Mouse (Mus musculus): ENCODE data around the gene Pex14.

Pex14 gene

DNA sequence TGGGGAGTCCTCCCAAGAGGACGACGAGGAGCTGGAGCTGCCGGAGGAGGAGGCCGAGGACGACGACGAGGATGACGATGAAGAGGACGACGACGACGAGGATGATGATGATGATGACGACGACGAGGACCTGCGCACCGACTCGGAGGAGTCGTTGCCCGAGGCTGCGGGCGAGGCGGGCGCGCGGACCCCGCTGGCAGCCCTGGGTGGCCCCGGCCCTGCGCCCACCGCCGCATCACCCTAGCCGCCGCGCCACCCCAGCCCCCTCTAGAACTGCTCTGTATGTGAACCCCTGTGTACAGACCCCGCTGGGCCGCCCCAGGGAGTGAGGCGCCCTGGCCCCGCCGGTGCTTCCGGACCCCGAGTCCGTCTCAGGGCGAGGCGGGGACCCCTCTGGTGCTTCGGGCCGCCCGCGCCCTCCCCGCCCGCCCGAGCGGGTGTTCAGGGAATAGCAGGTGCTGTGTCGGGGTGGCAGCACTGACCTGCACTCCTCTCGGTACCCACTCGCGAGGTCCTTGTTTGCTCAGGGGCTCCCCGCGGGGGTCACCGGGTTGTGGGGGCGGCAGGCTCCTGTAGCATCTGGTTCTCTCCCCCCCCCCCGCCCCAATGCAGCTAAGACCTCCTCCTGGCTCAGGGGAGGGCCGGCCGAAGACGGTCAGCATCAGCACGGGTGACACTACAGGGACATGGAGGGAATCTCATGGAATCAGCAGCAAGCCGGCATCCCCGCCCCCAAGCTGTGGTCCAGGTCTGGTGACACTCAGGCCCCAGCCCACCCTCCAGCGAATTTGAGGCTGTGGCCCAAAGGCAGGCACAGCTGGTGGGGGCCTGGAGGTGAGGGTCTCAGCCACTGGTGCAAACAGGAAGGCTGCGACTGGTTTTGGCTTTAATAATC lies 147.1 kb downstream of the Pex14 start:
- peak; percentile 32 for DNase-seq (ENCODE audit: low read depth, low spot score)

DNA sequence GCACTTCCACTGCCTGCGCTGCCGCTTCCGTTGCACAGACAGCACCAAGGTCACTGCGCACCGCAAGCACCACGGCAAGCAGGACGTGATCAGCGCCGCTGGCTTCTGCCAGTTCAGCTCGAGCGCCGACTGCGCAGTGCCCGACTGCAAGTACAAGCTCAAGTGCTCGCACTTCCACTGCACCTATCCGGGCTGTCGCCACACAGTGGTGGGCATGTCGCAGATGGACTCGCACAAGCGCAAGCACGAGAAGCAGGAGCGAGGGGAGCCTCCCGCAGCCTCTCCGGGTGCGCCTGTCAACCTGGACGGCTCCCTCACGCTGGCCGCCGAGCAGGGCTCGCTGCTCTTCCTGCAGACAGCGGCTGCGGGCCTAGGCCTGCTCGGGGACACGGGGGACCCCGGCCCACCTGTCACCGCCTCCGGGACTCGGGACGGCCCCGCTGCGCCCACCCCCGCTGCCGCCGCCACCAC lies 147.8 kb downstream of the Pex14 start:
- DNase-seq (ENCODE audit: low read depth, low spot score): peak; percentile 74

- DNase-seq (ENCODE audit: low read depth, low spot score): no peak
Observed at GRCm38 (mm10) chr4:148950932-148951650, 148.6 kb downstream of the Pex14 start.

DNA sequence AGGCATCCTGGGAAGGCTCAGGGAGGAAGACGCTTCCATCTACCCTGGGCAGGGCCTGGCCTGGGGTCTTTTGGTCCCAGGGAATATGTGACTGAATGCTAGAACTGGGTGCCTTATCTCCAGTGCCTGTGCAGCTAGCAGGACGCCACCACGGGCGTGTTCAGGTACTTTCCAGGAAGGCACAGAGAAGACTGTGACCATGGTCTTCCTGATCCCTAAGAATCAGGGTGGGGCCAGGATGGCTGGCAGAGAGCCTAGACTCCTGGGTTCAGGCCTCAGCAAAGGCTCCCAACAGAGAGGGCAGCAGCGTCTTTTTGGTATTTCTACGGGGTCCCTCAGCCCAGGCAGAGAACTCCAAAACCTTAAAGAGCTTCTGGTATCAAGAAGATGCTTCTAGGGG lies 149.2 kb downstream of the Pex14 start:
- no peak for DNase-seq (ENCODE audit: low read depth, low spot score)

DNA sequence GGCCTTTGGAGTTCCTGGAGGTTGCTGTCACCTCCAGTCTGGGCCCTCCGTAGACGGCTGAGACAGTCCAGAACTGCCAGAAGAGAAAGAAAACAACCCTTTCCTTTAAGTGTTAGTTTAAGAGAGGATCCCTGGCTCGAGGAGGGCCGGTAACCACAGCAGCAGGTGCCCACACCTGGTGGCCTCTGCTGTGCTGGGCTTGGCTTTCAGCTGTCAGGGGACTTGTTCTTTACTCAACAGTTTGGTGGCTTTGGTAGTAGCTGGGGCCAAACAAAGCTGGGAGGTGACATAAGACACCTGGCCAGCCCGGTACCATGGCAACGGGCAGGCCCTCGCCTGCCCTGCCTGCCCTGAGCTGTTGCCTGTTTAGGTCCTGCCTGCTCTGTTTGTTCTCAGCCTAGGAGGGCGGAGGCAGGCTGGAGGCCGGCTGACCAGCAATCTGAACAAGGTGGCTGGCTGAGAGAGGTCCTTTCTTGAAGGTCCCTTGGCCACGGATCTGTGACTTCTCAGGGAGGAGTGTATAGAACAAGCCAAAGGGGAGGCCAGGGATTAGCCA lies 151.8 kb downstream of the Pex14 start:
- DNase-seq (ENCODE audit: low read depth, low spot score): no peak

GRCm38 (mm10) chr4:148946071-148946470 lies 153.6 kb downstream of the Pex14 start:
- no peak for DNase-seq (ENCODE audit: low read depth, low spot score)

GRCm38 (mm10) chr4:148945476-148945881 lies 154.2 kb downstream of the Pex14 start:
- peak; percentile 79 for DNase-seq (ENCODE audit: low read depth, low spot score)

GRCm38 (mm10) chr4:148943099-148943498 lies 156.6 kb downstream of the Pex14 start:
- no peak for DNase-seq (ENCODE audit: low read depth, low spot score)

GRCm38 (mm10) chr4:148941321-148941720 lies 158.4 kb downstream of the Pex14 start:
- no peak for DNase-seq (ENCODE audit: low read depth, low spot score)

DNA sequence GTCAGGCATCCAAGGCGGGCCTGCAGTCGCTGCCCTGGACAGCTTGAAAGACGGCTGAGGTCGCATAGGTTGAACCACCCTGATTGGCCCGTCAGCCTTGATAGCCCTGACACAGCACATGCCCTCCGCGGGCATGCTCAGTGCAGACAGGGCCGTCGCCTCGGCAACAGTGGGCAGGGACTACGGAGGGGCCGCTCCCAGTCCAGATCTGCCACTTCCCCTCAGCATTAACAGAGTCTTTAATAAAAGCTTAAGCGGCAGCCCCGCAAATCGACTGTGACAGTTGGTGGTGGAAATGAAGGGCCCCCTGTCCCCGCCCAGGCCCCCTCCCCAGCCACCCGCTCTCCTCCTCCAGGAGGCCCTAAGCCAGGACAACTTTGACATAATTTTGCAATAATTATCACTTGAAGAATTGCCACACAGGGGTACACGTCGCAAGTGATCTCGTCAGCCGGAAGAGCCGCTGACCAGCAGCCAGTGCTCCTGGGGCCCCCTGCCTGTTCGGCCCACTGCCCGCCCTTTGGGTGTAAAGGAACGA lies 158.9 kb downstream of the Pex14 start:
- DNase-seq (ENCODE audit: low read depth, low spot score): peak; percentile 70

DNA sequence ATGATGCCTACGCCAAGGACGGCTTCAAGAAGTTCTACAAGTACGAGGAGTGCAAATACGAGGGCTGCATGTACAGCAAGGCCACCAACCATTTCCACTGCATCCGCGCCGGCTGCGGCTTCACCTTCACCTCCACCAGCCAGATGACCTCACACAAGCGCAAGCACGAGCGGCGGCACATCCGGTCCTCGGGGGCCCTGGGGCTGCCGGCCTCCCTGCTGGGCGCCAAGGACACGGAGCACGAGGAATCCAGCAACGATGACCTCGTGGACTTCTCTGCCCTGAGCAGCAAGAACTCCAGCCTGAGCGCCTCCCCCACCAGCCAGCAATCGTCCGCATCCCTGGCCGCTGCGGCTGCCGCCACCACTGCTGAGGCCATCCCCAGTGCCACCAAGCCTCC lies 161.1 kb downstream of the Pex14 start:
- no peak for DNase-seq (ENCODE audit: low read depth, low spot score)

DNA sequence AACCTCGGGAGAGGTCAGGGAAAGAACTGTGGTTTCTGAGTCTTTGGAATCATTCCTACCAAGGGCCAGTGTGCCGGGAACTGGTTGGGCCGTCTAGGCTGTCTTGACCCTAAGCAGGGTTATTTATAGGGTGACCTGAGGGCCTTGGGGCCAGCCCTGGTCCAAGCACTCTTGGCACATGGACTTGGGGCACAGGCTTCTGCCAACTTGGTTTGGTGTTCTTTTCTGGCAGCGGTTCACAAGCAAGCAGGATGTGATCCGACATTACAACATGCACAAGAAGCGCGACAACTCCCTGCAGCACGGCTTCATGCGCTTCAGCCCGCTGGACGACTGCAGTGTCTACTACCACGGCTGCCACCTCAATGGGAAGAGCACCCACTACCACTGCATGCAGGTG lies 162.9 kb downstream of the Pex14 start:
- no peak for DNase-seq (ENCODE audit: low read depth, low spot score)

- DNase-seq (ENCODE audit: low read depth, low spot score): no peak
Observed at GRCm38 (mm10) chr4:148936111-148936510, 163.6 kb downstream of the Pex14 start.

DNA sequence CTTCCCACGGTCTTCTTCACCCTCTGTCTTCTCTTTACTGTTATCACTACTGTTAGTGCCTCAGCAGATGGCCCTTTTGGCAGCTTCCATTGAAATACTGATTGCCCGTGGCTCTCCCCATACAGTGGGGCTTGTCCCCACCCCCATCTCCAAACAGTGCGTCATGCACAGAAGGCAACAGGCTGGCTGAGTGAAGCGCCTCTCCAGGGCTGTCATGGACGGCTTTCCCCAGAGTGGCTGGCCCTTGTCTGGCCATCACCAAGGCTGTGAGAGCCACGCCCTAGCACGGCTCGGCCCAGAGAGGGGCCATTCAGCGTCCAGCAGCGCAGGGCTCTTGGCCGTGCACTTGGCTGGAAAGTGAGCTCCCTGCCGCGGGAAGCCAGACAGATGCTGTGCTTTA lies 164.5 kb downstream of the Pex14 start:
- DNase-seq (ENCODE audit: low read depth, low spot score): no peak

- DNase-seq (ENCODE audit: low read depth, low spot score): no peak
Observed at GRCm38 (mm10) chr4:148933109-148933508, 166.6 kb downstream of the Pex14 start.

DNA sequence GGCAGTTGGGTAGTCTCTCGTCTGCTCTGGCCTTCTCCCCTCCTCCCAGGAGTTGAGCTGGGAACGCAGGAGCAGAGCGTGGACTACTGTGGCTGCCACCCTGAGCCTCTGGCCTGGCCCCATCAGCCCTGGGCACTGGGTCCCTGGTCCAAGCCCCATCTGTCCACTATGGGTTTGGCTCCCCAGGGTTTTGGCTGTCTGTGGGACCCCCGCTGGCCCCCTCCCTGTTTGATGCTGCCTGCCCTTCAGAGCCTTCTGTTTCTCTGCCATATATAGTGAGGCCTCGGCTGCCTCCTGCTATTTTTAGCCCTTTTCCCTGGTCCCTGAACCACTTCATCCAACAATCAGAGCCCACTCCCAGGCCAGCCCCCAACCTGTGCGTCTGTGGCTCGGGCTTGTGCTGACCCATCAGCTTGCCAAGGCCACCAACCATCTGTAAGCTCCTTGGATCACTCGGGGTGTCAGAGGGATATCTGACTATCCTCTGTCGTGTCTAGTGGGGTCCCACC lies 168.9 kb downstream of the Pex14 start:
- DNase-seq (ENCODE audit: low read depth, low spot score): no peak

DNA sequence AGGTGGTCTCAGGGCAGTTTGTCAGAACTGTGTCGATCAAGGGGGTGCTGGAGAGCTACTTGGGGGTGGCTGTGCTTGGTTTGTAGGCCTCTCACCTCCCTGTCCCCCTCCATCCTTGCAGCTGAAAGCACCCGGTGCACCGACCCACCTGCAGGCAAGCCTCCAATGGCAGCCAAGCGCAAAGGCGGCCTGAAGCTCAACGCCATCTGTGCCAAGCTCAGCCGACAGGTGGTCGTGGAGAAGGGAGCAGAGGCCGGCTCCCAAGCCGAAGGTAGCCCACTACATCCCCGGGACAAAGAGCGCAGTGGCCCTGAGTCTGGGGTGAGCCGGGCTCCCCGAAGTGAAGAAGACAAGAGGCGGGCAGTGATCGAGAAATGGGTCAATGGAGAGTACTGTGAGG lies 170.8 kb downstream of the Pex14 start:
- DNase-seq (ENCODE audit: low read depth, low spot score): no peak

- DNase-seq (ENCODE audit: low read depth, low spot score): no peak
Observed at GRCm38 (mm10) chr4:148928316-148928715, 171.4 kb downstream of the Pex14 start.

- DNase-seq (ENCODE audit: low read depth, low spot score): no peak
Observed at GRCm38 (mm10) chr4:148926459-148926858, 173.2 kb downstream of the Pex14 start.

GRCm38 (mm10) chr4:148925589-148926359 lies 173.9 kb downstream of the Pex14 start:
- DNase-seq (ENCODE audit: low read depth, low spot score): no peak

- no peak for DNase-seq (ENCODE audit: low read depth, low spot score)
Observed at GRCm38 (mm10) chr4:148923976-148924375, 175.7 kb downstream of the Pex14 start.
